Mouse (Mus musculus) kidney, embryonic 16.5 days (tissue): ENCODE measurements around the gene Qsox1. TPM values are rescaled to one million over a fixed set of nuclear protein-coding genes. Genes with fewer than 3 reads are reported as not detected.

Experiments used
- ATAC-seq: fragments of 200-750 bp; cut with Nextera tagmentation; 2 replicates; pipeline ENCODE4 v1.8.0; 2017; ENCODE audit warnings: moderate TSS enrichment; ENCODE audit not compliant: low FRiP score, low TSS enrichment
- H3K27ac ChIP-seq: fragments of 300-500 bp; sonication (generic); 2 replicates; pipeline ENCODE4 v1.5.1; 2014; ENCODE audit warnings: low read length
- H3K27me3 ChIP-seq: fragments of 300-500 bp; sonication (generic); 2 replicates; pipeline ENCODE4 v1.6.1; 2014; ENCODE audit warnings: low read length, control low read depth, mixed read lengths; ENCODE audit not compliant: insufficient read depth
- H3K36me3 ChIP-seq: fragments of 300-500 bp; sonication (generic); 2 replicates; pipeline ENCODE4 v1.6.1; 2014; ENCODE audit warnings: low read length, control low read depth, mixed read lengths; ENCODE audit not compliant: insufficient read depth
- H3K4me1 ChIP-seq: fragments of 300-500 bp; sonication (generic); 2 replicates; pipeline ENCODE4 v1.6.1; 2014; ENCODE audit warnings: low read length, control low read depth, mixed read lengths; ENCODE audit not compliant: insufficient read depth
- H3K4me2 ChIP-seq: fragments of 300-500 bp; sonication (generic); replicated peaks from 2 replicates; pipeline ENCODE4 v1.6.1; 2014; ENCODE audit warnings: low read depth, low read length
- H3K4me3 ChIP-seq: fragments of 300-500 bp; sonication (generic); 2 replicates; pipeline ENCODE4 v1.5.1; 2014; ENCODE audit warnings: mild to moderate bottlenecking, low read length
- H3K9ac ChIP-seq: fragments of 300-500 bp; sonication (generic); replicated peaks from 2 replicates; pipeline ENCODE4 v1.6.1; 2014; ENCODE audit warnings: low read length
- H3K9me3 ChIP-seq: fragments of 300-500 bp; sonication (generic); 2 replicates; pipeline ENCODE4 v1.6.1; 2016; ENCODE audit warnings: low read length, control low read depth
- WGBS: fragments of 180-500 bp; shearing (Covaris S2); extraction: QIAGEN DNeasy Blood & Tissue Kit; methylation state at CpG from one replicate; pipeline ENCODE4 v1.1.7; 2014; 5-methylcytosine and 5-hydroxymethylcytosine counted together
- polyA plus RNA-seq: library from polyadenylated mRNA; unstranded; fragments of >200 nt; fragmentation: Nextera tagmentation; extraction: Ambion mirVana; gene quantifications from 2 replicates; pipeline ENCODE4 v1.2.1, GENCODE M21; 2015

Qsox1 gene
- polyA plus RNA-seq = 33.3 and 34.0 TPM in 2 replicates

GRCm38 (mm10) chr1:155812581-155813499 is at the start of gene Qsox1:
Gene Qsox1 (minus strand): TSS chr1:155812889.
- H3K4me1 ChIP-seq = peaks cover 17% of the 10 kb centered on the region
- H3K9ac ChIP-seq = peak within 1 kb of the TSS; percentile 76
- H3K4me3 ChIP-seq = peak within 1 kb of the TSS; percentile 76
- no peaks in the 10 kb centered on the region for H3K9me3 ChIP-seq
- WGBS = under 1% methylated on average over 65 of the region's 67 CpGs
- ATAC-seq = peak; percentile 96
- peak within 1 kb of the TSS; percentile 67 for H3K4me2 ChIP-seq
- peak within 1 kb of the TSS; percentile 73; the same call in 1 of the 2 replicates for H3K27ac ChIP-seq
- no peaks in the 10 kb centered on the region for H3K27me3 ChIP-seq
- H3K36me3 ChIP-seq = no peaks in the 10 kb centered on the region

DNA sequence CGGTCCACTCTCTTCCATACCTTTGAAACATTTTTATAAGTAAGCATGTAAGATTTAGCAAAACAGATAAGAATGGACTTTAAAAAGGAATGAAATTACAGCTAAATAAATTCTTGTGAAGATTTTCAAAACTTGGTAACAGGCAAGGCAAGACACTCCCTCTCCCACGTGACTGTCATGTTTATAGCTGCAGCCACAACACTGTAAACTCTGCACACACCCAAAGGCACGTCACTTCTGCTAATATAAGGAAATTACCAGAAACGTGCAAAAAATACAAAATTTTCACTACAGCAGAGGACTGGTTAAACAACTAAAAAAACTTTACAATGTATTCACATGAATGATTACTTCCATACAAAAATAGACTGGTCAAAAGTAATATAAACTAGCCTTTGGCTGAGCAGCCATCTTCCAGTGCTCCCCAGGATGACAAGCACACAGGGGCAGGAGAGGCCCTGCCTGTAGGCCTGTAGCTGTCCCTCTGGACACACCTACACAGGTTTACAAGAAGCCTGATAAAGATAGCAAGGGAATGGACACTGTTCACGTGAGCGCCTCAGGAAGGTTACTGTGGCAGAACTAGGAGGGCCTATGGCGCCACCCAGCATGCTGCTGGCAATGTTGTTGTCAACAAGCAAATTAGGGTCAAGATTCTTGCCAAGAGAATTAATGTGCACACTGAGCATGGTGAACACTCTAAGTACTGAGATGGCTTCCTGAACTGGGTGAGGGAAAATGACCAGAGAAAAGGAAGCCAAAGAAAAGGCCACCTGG is 42.4 kb upstream of the Qsox1 start:
- H3K4me2 ChIP-seq = no peak overlapping the region
- no peak overlapping the region for H3K9ac ChIP-seq
- no peak overlapping the region for H3K4me3 ChIP-seq
- H3K4me1 ChIP-seq = no peaks in the 10 kb centered on the region
- 74% methylated on average over 7 of the region's 7 CpGs for WGBS
- H3K27ac ChIP-seq = no peak overlapping the region
- no peaks in the 10 kb centered on the region for H3K27me3 ChIP-seq
- ATAC-seq = no peak
- peaks cover 26% of the 10 kb centered on the region for H3K36me3 ChIP-seq
- H3K9me3 ChIP-seq = no peaks in the 10 kb centered on the region

DNA sequence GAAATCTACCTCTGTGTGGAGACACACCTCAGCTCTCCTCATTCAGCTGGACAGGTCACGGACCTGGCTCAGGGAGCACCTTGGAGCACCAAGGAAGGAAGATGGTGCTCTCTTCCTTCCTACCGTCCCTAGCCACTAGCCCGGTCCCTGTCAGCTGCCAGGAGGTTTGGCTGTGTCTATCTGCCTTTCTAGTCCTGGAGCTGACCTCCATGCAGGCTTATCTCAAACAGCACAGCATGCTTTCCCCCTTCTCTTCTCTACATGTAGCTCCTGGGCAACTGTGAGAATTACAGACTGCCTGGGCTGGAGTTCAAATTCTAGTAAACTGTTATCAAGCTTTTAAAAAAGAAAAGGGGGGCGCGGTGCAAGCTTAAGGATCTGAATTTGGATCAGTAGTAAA is 40.3 kb upstream of the Qsox1 start:
- Histone ChIP-seq H3K27ac (no peak overlapping the region), H3K9ac (no peak overlapping the region), H3K9me3 (no peaks in the 10 kb centered on the region), H3K4me3 (no peak overlapping the region), H3K4me2 (no peak overlapping the region), H3K27me3 (no peaks in the 10 kb centered on the region), H3K36me3 (peaks cover 12% of the 10 kb centered on the region), H3K4me1 (no peaks in the 10 kb centered on the region)
- no peak for ATAC-seq
- WGBS = 97% methylated on average over 5 of the region's 5 CpGs

GRCm38 (mm10) chr1:155844235-155844634 is 31.5 kb upstream of the Qsox1 start:
- Histone ChIP-seq H3K9ac (no peak overlapping the region), H3K4me1 (peaks cover 12% of the 10 kb centered on the region; the same call in 1 of the 2 replicates), H3K27ac (no peak overlapping the region), H3K36me3 (peaks cover 14% of the 10 kb centered on the region), H3K4me2 (no peak overlapping the region), H3K4me3 (no peak overlapping the region), H3K27me3 (no peaks in the 10 kb centered on the region), H3K9me3 (no peaks in the 10 kb centered on the region)
- 31% methylated on average over 5 of the region's 5 CpGs for WGBS
- ATAC-seq = no peak

DNA sequence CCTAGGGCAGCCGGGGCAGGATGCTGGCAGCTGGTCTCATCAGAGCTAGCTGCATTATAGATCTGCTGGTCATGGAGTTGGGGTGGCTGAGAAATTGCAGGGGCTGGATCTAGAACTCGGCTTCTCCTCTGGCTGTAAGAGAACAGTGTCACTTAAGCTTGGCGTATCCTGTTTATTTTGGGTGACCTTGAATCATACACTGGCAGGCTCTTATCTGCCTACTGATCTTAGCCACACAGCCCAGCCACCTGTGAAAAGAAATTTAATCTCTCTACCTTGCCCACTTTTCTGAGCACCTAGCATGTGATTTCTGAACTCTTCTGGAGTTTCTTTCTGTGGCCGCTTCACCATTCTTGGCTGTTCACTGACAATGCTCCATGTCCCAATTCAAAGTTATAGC is 30.8 kb upstream of the Qsox1 start:
- Histone ChIP-seq H3K9me3 (no peaks in the 10 kb centered on the region), H3K4me3 (no peak overlapping the region), H3K27ac (no peak overlapping the region), H3K4me2 (no peak overlapping the region), H3K9ac (no peak overlapping the region), H3K4me1 (peaks cover 12% of the 10 kb centered on the region; the same call in 1 of the 2 replicates), H3K27me3 (no peaks in the 10 kb centered on the region), H3K36me3 (peaks cover 14% of the 10 kb centered on the region)
- no peak for ATAC-seq
- 59% methylated on average over 4 of the region's 4 CpGs for WGBS

GRCm38 (mm10) chr1:155835667-155836066 is 23.0 kb upstream of the Qsox1 start:
- Histone ChIP-seq H3K27me3 (no peaks in the 10 kb centered on the region), H3K9me3 (no peaks in the 10 kb centered on the region), H3K4me3 (no peak overlapping the region), H3K27ac (no peak overlapping the region), H3K36me3 (no peaks in the 10 kb centered on the region), H3K4me1 (no peaks in the 10 kb centered on the region), H3K4me2 (no peak overlapping the region), H3K9ac (no peak overlapping the region)
- WGBS = 65% methylated on average over 2 of the region's 2 CpGs
- no peak for ATAC-seq

DNA sequence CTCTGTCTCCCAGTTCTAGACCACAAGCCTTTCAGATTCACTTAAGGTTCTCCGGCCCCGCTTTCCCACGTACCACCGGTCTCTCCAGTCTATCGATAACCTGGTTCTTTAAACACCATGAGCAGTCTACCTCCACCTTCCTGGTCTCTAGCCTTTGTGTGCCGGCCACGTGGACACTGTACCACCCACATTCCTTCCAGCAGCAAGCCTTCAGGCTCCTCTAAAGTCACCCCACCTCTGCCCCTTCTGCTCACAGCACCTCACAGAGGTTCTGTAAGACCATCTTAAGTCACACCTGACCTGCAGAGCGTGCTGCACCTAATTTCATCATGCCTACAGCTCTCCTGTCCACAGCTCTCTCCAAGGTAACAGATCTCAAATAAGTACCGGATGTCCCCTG is 20.9 kb upstream of the Qsox1 start:
- H3K36me3 ChIP-seq = no peaks in the 10 kb centered on the region
- no peaks in the 10 kb centered on the region for H3K27me3 ChIP-seq
- no peak overlapping the region for H3K4me3 ChIP-seq
- WGBS = 85% methylated on average over 9 of the region's 9 CpGs
- no peak overlapping the region for H3K27ac ChIP-seq
- H3K9me3 ChIP-seq = no peaks in the 10 kb centered on the region
- ATAC-seq = no peak
- no peak overlapping the region for H3K4me2 ChIP-seq
- H3K4me1 ChIP-seq = no peaks in the 10 kb centered on the region
- H3K9ac ChIP-seq = no peak overlapping the region

GRCm38 (mm10) chr1:155831958-155832357 is 19.3 kb upstream of the Qsox1 start:
- no peak overlapping the region for H3K4me3 ChIP-seq
- no peak overlapping the region for H3K9ac ChIP-seq
- no peak overlapping the region for H3K27ac ChIP-seq
- no peaks in the 10 kb centered on the region for H3K27me3 ChIP-seq
- no peak for ATAC-seq
- no peaks in the 10 kb centered on the region for H3K9me3 ChIP-seq
- 94% methylated on average over 3 of the region's 3 CpGs for WGBS
- no peak overlapping the region for H3K4me2 ChIP-seq
- H3K36me3 ChIP-seq = no peaks in the 10 kb centered on the region
- H3K4me1 ChIP-seq = peaks cover 10% of the 10 kb centered on the region

DNA sequence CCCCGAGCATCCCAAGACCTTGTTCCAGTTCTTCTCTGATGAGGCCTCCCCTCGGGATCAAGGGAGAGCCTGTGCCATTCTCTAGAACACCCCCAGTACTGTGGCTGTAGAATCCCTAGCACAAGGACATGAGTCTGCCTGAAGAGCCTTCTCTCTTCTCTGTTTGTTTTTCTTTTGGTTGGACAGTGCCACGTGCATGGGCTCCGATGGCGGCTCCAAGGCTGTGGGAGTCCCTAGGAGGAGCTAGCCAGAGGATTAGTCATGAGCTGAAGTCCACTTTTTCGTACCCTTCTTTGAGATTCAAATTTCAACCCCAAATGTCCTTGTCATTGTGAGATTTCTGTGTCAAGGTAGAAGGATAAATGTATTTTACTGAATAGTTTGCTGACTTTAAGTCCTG is 18.2 kb upstream of the Qsox1 start:
- Histone ChIP-seq H3K4me1 (peaks cover 10% of the 10 kb centered on the region), H3K9ac (no peak overlapping the region), H3K9me3 (no peaks in the 10 kb centered on the region), H3K4me3 (no peak overlapping the region), H3K27me3 (no peaks in the 10 kb centered on the region), H3K4me2 (no peak overlapping the region), H3K27ac (no peak overlapping the region), H3K36me3 (no peaks in the 10 kb centered on the region)
- WGBS = 60% methylated on average over 6 of the region's 6 CpGs
- ATAC-seq = no peak
